Mouse (Mus musculus) heart, postnatal 0 days (tissue): ENCODE results near the gene Gpr18. TPM values are rescaled to one million over a fixed set of nuclear protein-coding genes. Genes with fewer than 3 reads are reported as not detected.

Experiments
- ATAC-seq: fragments of 200-750 bp; cut with Nextera tagmentation; 2 replicates; pipeline ENCODE4 v1.8.0; 2017; ENCODE audit warnings: low read depth, moderate number of reproducible peaks, moderate library complexity; ENCODE audit not compliant: insufficient read depth
- DNase-seq: peaks from one replicate; pipeline ENCODE4 v3.0.0-alpha.2; 2016; ENCODE audit warnings: low spot score
- H3K27ac ChIP-seq: fragments of 300-500 bp; sonication (generic); 2 replicates; pipeline ENCODE4 v1.5.1; 2014; ENCODE audit warnings: low read depth, mild to moderate bottlenecking
- H3K27me3 ChIP-seq: fragments of 300-500 bp; sonication (generic); 2 replicates; pipeline ENCODE4 v1.6.1; 2014; ENCODE audit warnings: low read length, mixed read lengths; ENCODE audit not compliant: control insufficient read depth, insufficient read depth
- H3K36me3 ChIP-seq: fragments of 300-500 bp; sonication (generic); replicated peaks from 2 replicates; pipeline ENCODE4 v1.6.1; 2014; ENCODE audit warnings: low read length, mixed read lengths; ENCODE audit not compliant: control insufficient read depth, insufficient read depth
- H3K4me1 ChIP-seq: fragments of 300-500 bp; sonication (generic); 2 replicates; pipeline ENCODE4 v1.6.1; 2014; ENCODE audit warnings: antibody characterized with exemption; ENCODE audit not compliant: control insufficient read depth, insufficient read depth
- H3K4me2 ChIP-seq: fragments of 300-500 bp; sonication (generic); 2 replicates; pipeline ENCODE4 v1.6.1; 2014; ENCODE audit warnings: low read depth, mild to moderate bottlenecking, low read length, moderate library complexity
- H3K4me3 ChIP-seq: fragments of 300-500 bp; sonication (generic); 2 replicates; pipeline ENCODE4 v1.5.1; 2014; ENCODE audit warnings: low read depth, low read length
- H3K9ac ChIP-seq: fragments of 300-500 bp; sonication (generic); replicated peaks from 2 replicates; pipeline ENCODE4 v1.6.1; 2014; ENCODE audit warnings: low read depth, low read length, mixed read lengths
- H3K9me3 ChIP-seq: fragments of 300-500 bp; sonication (generic); replicated peaks from 2 replicates; pipeline ENCODE4 v1.6.1; 2016; ENCODE audit warnings: low read length; ENCODE audit not compliant: control insufficient read depth
- CTCF ChIP-seq: IDR thresholded peaks from 2 replicates; pipeline ENCODE4 v1.5.1; 2016; ENCODE audit warnings: antibody characterized with exemption, control low read depth, low read depth
- EP300 ChIP-seq: IDR thresholded peaks from 2 replicates; pipeline ENCODE4 v1.6.1; 2016; ENCODE audit warnings: antibody characterized with exemption, low read depth
- WGBS: fragments of 180-500 bp; shearing (Covaris S2); extraction: QIAGEN DNeasy Blood & Tissue Kit; methylation state at CpG from one replicate; pipeline ENCODE4 v1.1.7; 2014; 5-methylcytosine and 5-hydroxymethylcytosine counted together
- polyA plus RNA-seq: library from polyadenylated mRNA; unstranded; fragments of >200 nt; fragmentation: Nextera tagmentation; extraction: Ambion mirVana; gene quantifications from 2 replicates; pipeline ENCODE4 v1.2.1, GENCODE M21; 2015
- total RNA-seq: library from RNA; depleted of rRNA; stranded (reverse); fragments of >200 nt; gene quantifications from 2 replicates; pipeline ENCODE4 v1.2.3, GENCODE M21; 2014; ENCODE audit warnings: low replicate concordance

The Gpr18 gene
- total and polyA plus RNA-seq, 2 experiments from 2014 or later = 0.07 TPM; not detected in 1

GRCm38 (mm10) chr14:121933906-121934596 lies 18.5 kb upstream of the Gpr18 start:
- Histone ChIP-seq H3K4me3 (no peak overlapping the region), H3K36me3 (peaks cover 10% of the 10 kb centered on the region), H3K9me3 (0 out of 2 replicates have a peak, but pooled peaks cover 6% of the 10 kb centered on the region), H3K27me3 (no peaks in the 10 kb centered on the region), H3K9ac (no peak overlapping the region), H3K27ac (no peak overlapping the region), H3K4me2 (no peak overlapping the region), H3K4me1 (peaks cover 16% of the 10 kb centered on the region; the same call in 1 of the 2 replicates)
- no peak for ATAC-seq
- no peak for TF ChIP-seq CTCF
- TF ChIP-seq EP300 = no peak
- 87% methylated on average over 7 of the region's 7 CpGs for WGBS
- no peak for DNase-seq

- Histone ChIP-seq H3K27me3 (no peaks in the 10 kb centered on the region), H3K9ac (no peak overlapping the region), H3K4me1 (peaks cover 11% of the 10 kb centered on the region; the same call in 1 of the 2 replicates), H3K4me3 (no peak overlapping the region), H3K27ac (no peak overlapping the region), H3K36me3 (peaks cover 10% of the 10 kb centered on the region), H3K9me3 (0 out of 2 replicates have a peak, but pooled peaks cover 6% of the 10 kb centered on the region), H3K4me2 (no peak overlapping the region)
- DNase-seq (no peak), ATAC-seq (no peak)
- WGBS = 76% methylated on average over 4 of the region's 4 CpGs
- TF ChIP-seq EP300 (no peak), CTCF (no peak)
Observed at GRCm38 (mm10) chr14:121932180-121932579, 16.6 kb upstream of the Gpr18 start.

GRCm38 (mm10) chr14:121931594-121931993 lies 16.0 kb upstream of the Gpr18 start:
- ATAC-seq (no peak), DNase-seq (no peak)
- Histone ChIP-seq H3K9me3 (0 out of 2 replicates have a peak, but pooled peaks cover 6% of the 10 kb centered on the region), H3K27ac (no peak overlapping the region), H3K27me3 (no peaks in the 10 kb centered on the region), H3K4me3 (no peak overlapping the region), H3K9ac (no peak overlapping the region), H3K4me1 (peaks cover 11% of the 10 kb centered on the region; the same call in 1 of the 2 replicates), H3K36me3 (peaks cover 10% of the 10 kb centered on the region), H3K4me2 (no peak overlapping the region)
- TF ChIP-seq EP300 (no peak), CTCF (no peak)
- 92% methylated on average over 3 of the region's 3 CpGs for WGBS

- no peak for DNase-seq
- Histone ChIP-seq H3K4me3 (no peak overlapping the region), H3K36me3 (peaks cover 10% of the 10 kb centered on the region), H3K4me2 (no peak overlapping the region), H3K27ac (no peak overlapping the region), H3K27me3 (no peaks in the 10 kb centered on the region), H3K9ac (no peak overlapping the region), H3K9me3 (0 out of 2 replicates have a peak, but pooled peaks cover 6% of the 10 kb centered on the region), H3K4me1 (peaks cover 11% of the 10 kb centered on the region; the same call in 1 of the 2 replicates)
- TF ChIP-seq CTCF = no peak
- TF ChIP-seq EP300 = no peak
- no peak for ATAC-seq
- WGBS = 59% methylated on average over 7 of the region's 7 CpGs
Observed at GRCm38 (mm10) chr14:121930731-121931383, 15.3 kb upstream of the Gpr18 start.

- Histone ChIP-seq H3K4me2 (no peak overlapping the region), H3K27me3 (no peaks in the 10 kb centered on the region), H3K4me1 (peaks cover 11% of the 10 kb centered on the region; the same call in 1 of the 2 replicates), H3K9ac (no peak overlapping the region), H3K9me3 (no peaks in the 10 kb centered on the region), H3K4me3 (no peak overlapping the region), H3K36me3 (peaks cover 6% of the 10 kb centered on the region), H3K27ac (peak overlapping the region; percentile 56)
- no peak for TF ChIP-seq CTCF
- TF ChIP-seq EP300 = no peak
- 58% methylated on average over 12 of the region's 12 CpGs for WGBS
- DNase-seq = no peak
- ATAC-seq = no peak
Observed at GRCm38 (mm10) chr14:121929243-121929951, 13.8 kb upstream of the Gpr18 start.
